Mouse (Mus musculus) R1 (cell line): ENCODE results near the gene Exoc4.
A peak's percentile ranks its signal among the peaks of the same experiment; 100 is the strongest.

Experiments used
- DNase-seq: peaks from one replicate; pipeline ENCODE4 v3.0.0-alpha.2; 2018; ENCODE audit warnings: low read depth, low spot score

Gene Exoc4

DNA sequence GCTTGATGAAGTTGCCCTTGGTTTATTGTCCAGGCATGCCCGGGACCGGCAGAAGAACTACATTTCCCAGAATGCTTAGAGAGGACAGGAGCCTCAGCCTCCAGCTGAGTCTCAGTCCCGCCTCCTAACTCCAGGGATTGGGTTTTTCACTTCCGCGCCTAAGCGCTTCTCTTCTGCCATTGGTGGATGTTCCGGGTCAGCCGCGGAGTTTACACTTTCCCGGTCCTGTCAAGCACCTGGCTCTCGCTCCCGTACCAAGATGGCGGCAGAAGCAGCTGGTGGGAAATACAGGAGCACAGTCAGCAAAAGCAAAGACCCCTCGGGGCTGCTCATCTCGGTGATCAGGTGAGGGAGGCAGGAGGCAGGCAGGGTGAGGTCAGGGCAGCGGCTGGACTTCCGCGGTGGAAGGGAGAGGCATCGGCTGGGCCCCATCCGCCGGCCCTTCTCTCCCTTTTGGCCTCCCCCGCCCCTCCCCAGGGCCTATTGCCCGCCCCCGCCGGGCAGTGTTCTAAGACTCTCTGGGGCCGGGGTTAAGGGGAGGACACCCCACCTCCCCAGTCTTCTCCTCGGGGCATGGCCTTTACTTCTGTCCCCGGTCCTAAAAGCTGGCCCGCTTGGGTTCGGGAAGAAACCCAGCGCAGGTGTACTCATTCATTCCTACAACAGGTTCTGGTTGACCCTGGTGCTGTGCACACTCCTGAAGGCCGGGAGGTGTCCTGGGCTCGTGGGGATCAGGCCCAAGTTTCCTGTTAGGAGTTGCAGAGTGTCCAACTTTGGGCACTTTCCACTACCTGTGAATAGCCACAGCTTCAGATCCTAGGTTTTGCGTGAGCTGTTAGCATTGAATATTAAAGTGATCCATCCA, at the start of gene Exoc4:
Gene Exoc4, plus strand, starts transcription at position 192 of the 865 bp plus-strand sequence.
- DNase-seq: peak; percentile 99

GRCm38 (mm10) chr6:33218780-33219179, 30.1 kb upstream of the Exoc4 start:
- DNase-seq: no peak

- no peak for DNase-seq
Measured at GRCm38 (mm10) chr6:33226700-33227099, 22.2 kb upstream of the Exoc4 start.

DNA sequence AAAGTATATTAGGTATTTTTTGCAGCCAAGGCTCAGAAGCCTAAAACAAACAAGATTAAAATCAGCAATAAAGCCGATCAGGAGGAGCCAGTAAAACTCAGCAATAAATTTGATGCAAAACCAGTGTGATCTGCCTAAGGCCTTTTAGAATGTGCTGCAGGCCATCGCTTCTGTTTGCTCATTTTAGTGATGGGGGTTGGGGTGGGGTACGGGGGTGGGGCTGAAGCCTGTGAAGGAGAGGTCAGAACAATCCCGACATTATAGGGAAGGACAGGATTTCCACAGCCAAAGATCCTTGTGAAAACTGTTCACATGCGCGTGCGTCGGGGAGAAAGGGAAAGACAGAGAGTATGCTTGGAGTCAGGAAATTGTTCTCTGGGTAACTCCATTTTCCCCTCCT, 21.5 kb upstream of the Exoc4 start:
- no peak for DNase-seq

DNA sequence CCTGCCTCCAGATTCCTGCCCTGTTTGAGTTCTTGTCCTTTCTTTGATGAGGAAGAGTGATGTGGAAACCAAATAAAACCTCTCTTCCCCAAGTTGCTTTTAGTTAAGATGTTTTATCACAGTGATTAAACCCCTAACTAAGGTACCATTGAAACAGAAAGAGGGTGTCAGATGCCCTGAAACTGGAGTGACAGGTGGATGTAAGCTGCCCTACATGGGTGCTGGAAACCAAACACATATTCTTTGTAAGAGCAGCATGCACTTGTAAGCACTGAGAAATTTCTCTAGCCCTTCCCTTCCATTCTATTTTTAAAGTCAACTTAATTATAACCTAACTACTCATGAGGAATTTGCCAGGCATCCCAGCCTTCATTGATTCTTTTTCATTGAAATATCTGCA, 7.6 kb upstream of the Exoc4 start:
- no peak for DNase-seq

GRCm38 (mm10) chr6:33244546-33244945, 4.3 kb upstream of the Exoc4 start:
- DNase-seq: no peak

GRCm38 (mm10) chr6:33247146-33247545, 1.7 kb upstream of the Exoc4 start:
- DNase-seq: peak; percentile 30

GRCm38 (mm10) chr6:33247576-33248355, 1.1 kb upstream of the Exoc4 start:
- DNase-seq: peak; percentile 49

DNA sequence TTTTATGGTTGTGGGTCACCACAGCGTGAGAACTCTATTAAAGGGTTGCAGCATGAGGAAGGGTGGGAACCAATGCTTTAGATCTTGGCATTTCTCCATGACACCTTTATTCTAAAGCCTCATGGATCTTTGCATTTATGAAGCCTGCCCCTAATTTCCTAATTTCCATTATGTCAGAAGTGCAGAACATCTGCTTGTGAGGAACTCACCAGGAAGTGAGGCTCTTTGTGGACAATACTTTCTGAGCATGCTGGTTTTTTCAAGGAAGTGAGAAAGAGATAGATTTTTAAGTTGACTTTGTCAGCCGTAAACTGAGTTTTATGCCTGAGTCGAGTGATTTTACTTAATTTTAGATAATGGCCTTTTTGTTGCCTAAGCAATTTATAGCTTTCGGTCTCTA, 7.8 kb downstream of the Exoc4 start:
- DNase-seq: no peak

DNA sequence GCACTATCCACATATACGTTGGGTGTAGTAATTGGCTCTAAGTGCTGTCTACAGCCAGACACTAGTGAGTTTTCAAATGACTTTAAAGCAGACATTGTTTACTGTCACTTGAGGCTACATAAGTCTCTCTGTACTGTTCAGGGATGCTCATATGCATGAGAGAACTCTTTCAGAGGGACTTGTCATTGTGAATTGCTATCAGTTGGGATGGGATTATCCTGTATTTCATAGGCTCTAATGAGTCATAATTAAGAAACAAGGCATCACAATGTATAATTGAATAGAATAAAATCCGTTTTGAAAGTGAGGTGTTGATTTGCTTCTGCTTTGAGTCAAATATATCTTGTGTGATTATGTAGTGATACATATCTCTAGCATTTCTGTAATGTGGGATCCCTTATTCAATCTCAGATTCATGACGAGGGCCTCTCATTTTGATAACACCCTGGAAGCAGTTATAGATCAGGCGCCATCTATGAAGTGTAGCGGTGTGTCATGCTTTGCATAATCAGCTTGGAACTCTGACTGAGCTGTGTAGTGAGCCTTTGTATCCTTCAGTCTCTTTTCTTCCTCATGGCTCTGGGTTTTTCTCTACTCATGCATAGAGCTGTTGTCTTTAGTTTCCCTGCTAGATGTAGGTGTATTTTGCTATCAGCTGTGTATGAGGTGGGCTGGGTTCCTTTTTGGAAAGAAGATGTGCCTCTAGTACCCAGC, 8.3 kb downstream of the Exoc4 start:
- no peak for DNase-seq

GRCm38 (mm10) chr6:33259926-33260325, 11.0 kb downstream of the Exoc4 start:
- DNase-seq: no peak

DNA sequence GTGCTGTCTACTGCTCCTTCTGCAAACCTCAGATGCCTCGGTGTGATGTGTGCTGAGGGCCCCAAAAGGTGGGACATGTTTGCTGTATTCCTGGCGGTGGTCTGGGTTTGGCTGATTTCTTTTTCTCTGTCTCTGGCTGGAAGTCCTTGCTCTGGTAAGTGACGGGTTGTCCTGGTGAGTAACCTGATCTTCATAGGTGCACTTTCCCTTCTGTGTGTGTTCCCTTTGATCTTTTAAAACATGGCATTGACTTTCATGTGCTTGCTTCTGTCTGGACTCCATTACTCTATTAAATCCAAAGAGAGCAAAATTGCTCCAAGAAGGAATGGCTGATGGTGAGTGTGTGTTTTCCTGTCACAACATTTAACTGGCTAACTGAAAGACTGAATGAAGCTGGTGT, 12.7 kb downstream of the Exoc4 start:
- DNase-seq: no peak

DNA sequence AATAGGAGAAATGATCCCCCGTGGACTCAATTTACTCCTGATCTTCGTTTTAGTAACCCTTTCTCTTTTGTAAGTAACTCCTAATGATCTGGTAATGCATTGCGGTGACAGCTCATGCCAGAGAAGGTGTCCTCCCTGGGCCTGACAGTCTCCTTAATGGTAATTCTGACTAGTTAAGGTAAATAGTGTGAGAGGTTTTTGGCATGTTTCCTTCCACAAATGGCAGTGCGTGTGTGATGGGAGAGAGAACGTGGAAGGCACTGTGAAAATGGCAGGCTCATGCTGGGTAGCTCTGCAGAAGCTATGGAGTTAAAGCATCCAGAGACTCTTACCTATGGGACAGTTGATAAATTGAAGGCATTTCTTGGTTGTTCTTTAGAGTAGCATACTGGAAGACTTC, 15.1 kb downstream of the Exoc4 start:
- DNase-seq: no peak

- no peak for DNase-seq
Measured at GRCm38 (mm10) chr6:33264388-33264787, 15.5 kb downstream of the Exoc4 start.

DNA sequence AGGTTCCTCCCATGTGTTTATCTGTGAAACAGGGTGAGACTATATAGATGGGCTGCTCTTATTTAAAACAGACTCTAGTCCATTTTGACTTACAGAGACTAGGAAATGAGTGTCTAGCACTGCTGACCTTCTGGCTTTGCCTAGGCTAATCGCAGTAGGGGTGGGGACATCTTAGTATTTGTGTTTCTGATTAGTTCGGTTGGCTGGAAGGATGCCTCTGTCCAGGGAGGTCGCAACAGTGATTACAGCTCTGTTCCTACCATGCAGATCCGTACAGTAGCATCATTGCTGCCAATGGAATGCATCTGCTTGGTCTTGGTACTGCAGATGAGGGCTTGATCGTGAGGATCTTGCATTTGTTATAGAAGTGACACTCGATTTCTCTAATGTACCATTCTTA, 18.7 kb downstream of the Exoc4 start:
- peak; percentile 44 for DNase-seq

DNA sequence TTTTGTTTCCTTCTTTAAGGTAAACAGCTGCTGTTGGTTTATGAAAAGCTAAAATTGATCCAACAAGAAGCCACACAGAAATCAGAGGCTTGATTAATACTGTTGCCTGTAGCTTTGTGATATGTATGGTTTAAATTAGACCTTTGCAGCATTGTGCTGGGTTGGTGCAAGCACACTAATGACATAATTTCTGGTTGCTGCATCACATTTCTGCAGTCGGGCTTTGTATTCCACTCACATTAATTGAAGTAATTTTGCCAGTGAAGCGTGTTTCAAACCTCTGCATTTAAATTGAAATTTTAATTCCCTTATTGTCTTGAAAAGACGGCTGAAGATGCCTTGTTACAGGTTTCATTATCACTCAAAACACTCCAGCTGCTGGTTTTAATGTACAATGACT, 34.6 kb downstream of the Exoc4 start:
- DNase-seq: no peak

- DNase-seq: no peak
Measured at GRCm38 (mm10) chr6:33283936-33284335, 35.1 kb downstream of the Exoc4 start.

- DNase-seq: no peak
Measured at GRCm38 (mm10) chr6:33286376-33286775, 37.5 kb downstream of the Exoc4 start.

- no peak for DNase-seq
Measured at GRCm38 (mm10) chr6:33294626-33295025, 45.7 kb downstream of the Exoc4 start.

- no peak for DNase-seq
Measured at GRCm38 (mm10) chr6:33297566-33297965, 48.7 kb downstream of the Exoc4 start.

DNA sequence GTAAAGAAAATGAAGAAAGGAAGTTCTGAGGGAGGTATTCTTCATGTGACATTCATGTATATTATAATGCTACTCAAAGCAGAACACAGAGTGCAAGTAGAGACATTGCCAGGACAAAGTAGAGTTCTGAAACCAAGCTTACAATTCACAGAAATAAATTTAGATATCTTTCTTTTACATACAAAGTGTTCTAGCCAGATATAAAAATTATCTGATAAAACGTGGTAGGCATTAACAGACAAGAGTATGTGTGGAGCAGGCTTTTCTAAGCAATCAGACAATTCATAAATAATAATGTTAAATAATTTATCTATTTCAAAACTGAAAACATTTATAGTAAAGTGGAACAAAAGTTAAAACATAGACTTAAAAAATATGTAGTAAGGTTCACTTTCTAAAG, 49.9 kb downstream of the Exoc4 start:
- DNase-seq: no peak

DNA sequence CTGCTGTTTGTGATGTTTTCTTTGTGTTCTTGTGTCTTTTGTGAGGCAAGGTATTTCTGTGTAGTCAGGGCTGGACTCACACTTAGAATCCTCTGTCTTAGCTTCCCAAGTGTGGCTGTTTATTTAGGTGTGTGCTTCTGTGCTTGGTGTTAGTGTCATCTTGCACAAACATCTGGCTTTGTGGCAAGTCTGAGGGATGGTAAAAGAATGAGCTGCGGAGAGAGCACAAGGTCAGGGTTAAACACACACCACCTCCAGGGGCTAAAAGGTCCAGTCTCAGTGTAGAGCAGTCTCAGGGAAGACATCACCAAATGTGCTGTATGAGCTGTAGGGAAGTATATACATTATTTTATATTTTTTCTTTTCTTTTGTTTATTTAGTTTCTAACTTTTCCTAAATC, 57.1 kb downstream of the Exoc4 start:
- peak; percentile 32 for DNase-seq
